Mouse (Mus musculus) bone marrow, adult 2 months (tissue): Measurements from ENCODE around the gene Vav3.

Experiments used
- CTCF ChIP-seq: fragments of 200-500 bp; IDR thresholded peaks from 2 replicates; pipeline ENCODE4 v1.5.1; 2011; ENCODE audit warnings: low read length, control low read depth; ENCODE audit not compliant: control insufficient read depth, insufficient read depth
- POLR2A ChIP-seq: fragments of 200-500 bp; IDR thresholded peaks from 2 replicates; pipeline ENCODE4 v1.6.1; 2011; ENCODE audit warnings: low read depth, mild to moderate bottlenecking, control low read depth, low read length, borderline replicate concordance; ENCODE audit not compliant: control insufficient read depth

GRCm38 (mm10) chr3:109639386-109639785 lies 298.9 kb downstream of the Vav3 start:
- TF ChIP-seq CTCF (no peak), POLR2A (no peak)
